Mouse (Mus musculus) midbrain, embryonic 16.5 days (tissue): ENCODE data around the gene Mettl23. TPM values are rescaled to one million over a fixed set of nuclear protein-coding genes. Genes with fewer than 3 reads are reported as not detected.
"Not testable (repeated sequence)": the region's sequence is repeated elsewhere in the genome, so short reads cannot be mapped to it uniquely, and the experiment has no call there.

Experiments
- ATAC-seq: fragments of 200-750 bp; cut with Nextera tagmentation; 2 replicates; pipeline ENCODE4 v1.8.0; 2017; ENCODE audit warnings: moderate TSS enrichment
- H3K27ac ChIP-seq: fragments of 300-500 bp; sonication (generic); 2 replicates; pipeline ENCODE4 v1.5.1; 2014; ENCODE audit warnings: mild to moderate bottlenecking, low read length, mixed read lengths
- H3K27me3 ChIP-seq: fragments of 300-500 bp; sonication (generic); 2 replicates; pipeline ENCODE4 v1.6.1; 2014; ENCODE audit warnings: low read depth, low read length, mixed read lengths; ENCODE audit not compliant: control insufficient read depth, insufficient read depth
- H3K36me3 ChIP-seq: fragments of 300-500 bp; sonication (generic); 2 replicates; pipeline ENCODE4 v1.6.1; 2014; ENCODE audit warnings: mild to moderate bottlenecking, low read length, moderate library complexity, mixed read lengths; ENCODE audit not compliant: control insufficient read depth, insufficient read depth
- H3K4me1 ChIP-seq: fragments of 300-500 bp; sonication (generic); 2 replicates; pipeline ENCODE4 v1.6.1; 2014; ENCODE audit warnings: mild to moderate bottlenecking, low read length, mixed read lengths; ENCODE audit not compliant: control insufficient read depth, insufficient read depth
- H3K4me2 ChIP-seq: fragments of 300-500 bp; sonication (generic); 2 replicates; pipeline ENCODE4 v1.6.1; 2014; ENCODE audit warnings: mild to moderate bottlenecking, low read length, mixed read lengths
- H3K4me3 ChIP-seq: fragments of 300-500 bp; sonication (generic); 2 replicates; pipeline ENCODE4 v1.5.1; 2014; ENCODE audit warnings: low read depth, mild to moderate bottlenecking, low read length, moderate library complexity, mixed read lengths
- H3K9ac ChIP-seq: fragments of 300-500 bp; sonication (generic); 2 replicates; pipeline ENCODE4 v1.6.1; 2014; ENCODE audit warnings: low read depth, low read length, mixed read lengths
- H3K9me3 ChIP-seq: fragments of 300-500 bp; sonication (generic); replicated peaks from 2 replicates; pipeline ENCODE4 v1.6.1; 2014; ENCODE audit warnings: mild to moderate bottlenecking, low read length, mixed read lengths; ENCODE audit not compliant: control insufficient read depth, poor library complexity, severe bottlenecking
- WGBS: fragments of 180-500 bp; shearing (Covaris S2); extraction: QIAGEN DNeasy Blood & Tissue Kit; methylation state at CpG from one replicate; pipeline ENCODE4 v1.1.7; 2014; 5-methylcytosine and 5-hydroxymethylcytosine counted together
- polyA plus RNA-seq: library from polyadenylated mRNA; unstranded; fragments of >200 nt; fragmentation: Nextera tagmentation; extraction: Ambion mirVana; gene quantifications from 2 replicates; pipeline ENCODE4 v1.2.1, GENCODE M21; 2015

Mettl23 gene
- polyA plus RNA-seq, 1 experiment from 2014 or later: 67.4 TPM

DNA sequence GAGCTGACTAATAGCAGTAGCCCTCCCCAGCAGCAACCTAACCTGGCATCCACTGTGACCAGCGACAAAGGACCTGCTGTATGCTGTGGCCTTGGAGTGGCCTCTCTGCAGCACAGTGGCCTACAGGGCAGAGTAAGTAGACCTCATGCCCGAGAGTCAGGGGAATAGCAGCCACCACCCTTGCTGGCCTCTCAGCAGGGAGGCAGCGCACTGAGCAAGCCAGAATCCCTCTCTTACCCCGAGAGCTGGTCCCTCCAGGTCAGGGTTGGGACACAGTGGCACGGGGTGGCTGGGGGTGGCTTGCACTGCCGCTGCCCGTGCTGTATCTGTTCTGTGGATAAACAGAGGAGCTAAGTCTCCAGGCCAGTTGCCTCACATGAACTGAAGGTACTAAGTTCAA lies 3.5 kb upstream of the Mettl23 start:
- Histone ChIP-seq H3K27ac (no peak overlapping the region), H3K4me1 (peaks cover 36% of the 10 kb centered on the region), H3K27me3 (no peaks in the 10 kb centered on the region), H3K36me3 (peaks cover 24% of the 10 kb centered on the region), H3K4me3 (no peak overlapping the region), H3K9ac (no peak overlapping the region), H3K4me2 (peak overlapping the region; percentile 4; the same call in 1 of the 2 replicates), H3K9me3 (no peaks in the 10 kb centered on the region)
- WGBS: 76% methylated on average over 7 of the region's 7 CpGs
- ATAC-seq: no peak

DNA sequence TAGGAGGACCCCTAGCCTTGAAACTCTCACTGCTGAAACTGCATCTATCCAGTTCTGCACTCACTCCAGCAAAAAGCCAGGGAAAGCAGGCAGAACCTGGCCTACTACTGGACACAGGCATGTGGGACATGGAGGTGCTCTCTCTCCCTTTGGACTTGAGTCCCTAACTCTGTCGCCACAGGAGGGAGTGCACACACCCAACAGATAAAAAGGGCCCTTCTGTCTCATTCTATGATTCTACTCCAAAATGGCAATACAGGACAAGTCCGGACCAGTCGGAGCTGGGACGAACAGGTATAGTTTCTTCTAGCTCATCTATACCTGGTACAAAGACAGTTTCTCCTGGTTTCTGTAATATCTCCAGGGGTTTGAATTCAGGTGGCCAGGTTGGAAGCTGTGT lies 2.3 kb upstream of the Mettl23 start:
- WGBS: 80% methylated on average over 4 of the region's 4 CpGs
- H3K36me3 ChIP-seq: peaks cover 21% of the 10 kb centered on the region
- no peaks in the 10 kb centered on the region for H3K27me3 ChIP-seq
- peaks cover 38% of the 10 kb centered on the region for H3K4me1 ChIP-seq
- H3K27ac ChIP-seq: no peak overlapping the region
- H3K9me3 ChIP-seq: no peaks in the 10 kb centered on the region
- no peak overlapping the region for H3K9ac ChIP-seq
- H3K4me2 ChIP-seq: peak overlapping the region; percentile 65
- no peak overlapping the region for H3K4me3 ChIP-seq
- no peak for ATAC-seq

DNA sequence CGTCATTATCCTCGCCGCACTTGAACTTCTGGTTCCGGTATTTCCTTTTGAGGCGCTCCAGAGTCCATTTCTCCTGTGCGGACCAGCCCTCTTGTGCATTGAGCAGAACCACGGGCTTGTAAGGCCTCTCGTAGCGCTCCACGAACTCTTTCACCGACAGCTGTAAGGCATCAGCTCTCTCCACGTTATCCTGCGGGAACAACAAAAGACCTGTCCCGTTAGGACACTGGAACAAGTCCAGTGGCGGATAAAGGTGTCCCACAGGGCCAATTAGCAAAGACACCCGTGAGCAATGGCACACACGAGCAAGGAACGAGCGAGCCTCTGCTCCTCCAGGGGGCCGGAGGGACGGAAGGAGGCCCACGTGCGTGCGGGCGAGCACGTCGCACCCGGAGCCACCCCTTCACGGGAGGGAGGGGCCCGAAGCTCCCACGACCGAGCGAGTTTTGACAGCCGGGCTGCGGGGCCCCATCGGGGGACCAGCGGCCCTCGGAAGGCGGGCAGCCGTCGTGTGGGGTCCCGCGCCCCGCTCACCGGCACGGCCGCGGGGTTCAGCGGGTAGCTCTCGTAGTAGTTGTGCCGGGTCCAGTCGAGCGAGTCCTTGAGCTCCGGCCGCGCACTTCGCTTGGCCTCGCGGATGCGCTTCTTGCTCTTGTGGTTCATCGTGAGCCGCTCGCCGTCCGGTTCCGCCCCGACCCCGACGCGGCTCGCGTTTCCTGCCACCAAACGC lies 382 bp upstream of the Mettl23 start:
- H3K9me3 ChIP-seq: no peaks in the 10 kb centered on the region
- WGBS: under 1% methylated on average over 71 of the region's 73 CpGs
- H3K4me1 ChIP-seq: peaks cover 38% of the 10 kb centered on the region
- H3K4me3 ChIP-seq: peak overlapping the region; percentile 84
- peaks cover 10% of the 10 kb centered on the region for H3K36me3 ChIP-seq
- H3K27me3 ChIP-seq: no peaks in the 10 kb centered on the region
- H3K4me2 ChIP-seq: peak overlapping the region; percentile 65
- peak; percentile 72 for ATAC-seq
- peak overlapping the region; percentile 97 for H3K27ac ChIP-seq
- H3K9ac ChIP-seq: peak overlapping the region; percentile 90

DNA sequence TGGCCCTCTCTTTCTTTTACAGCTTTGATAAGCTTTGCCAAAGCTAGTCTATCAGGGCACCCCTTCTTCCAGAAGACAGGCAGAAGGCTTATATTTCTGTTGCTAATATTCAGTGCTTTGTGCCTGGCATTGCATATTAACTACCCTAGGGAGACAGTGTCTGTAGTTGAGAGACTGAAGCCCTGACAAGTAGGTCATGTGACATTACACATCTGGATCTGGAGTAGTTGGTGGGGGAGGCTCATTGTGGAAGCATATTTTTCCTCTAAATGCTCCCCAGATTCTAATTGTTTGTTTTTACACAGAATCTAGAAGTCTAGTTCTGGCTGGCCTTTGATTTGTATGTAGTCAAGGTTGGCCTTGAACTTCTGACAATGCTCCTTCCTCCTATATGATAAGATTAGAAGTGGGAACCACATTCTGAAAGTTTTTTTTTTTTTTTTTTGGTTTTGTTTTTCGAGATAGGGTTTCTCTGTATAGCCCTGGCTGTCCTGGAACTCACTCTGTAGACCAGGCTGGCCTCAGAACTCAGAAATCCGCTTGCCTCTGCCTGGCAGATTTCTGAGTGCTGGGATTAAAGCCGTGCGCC lies 3.6 kb downstream of the Mettl23 start:
- 64% methylated on average over 4 of the region's 4 CpGs for WGBS
- no peak for ATAC-seq
- no peak overlapping the region for H3K4me2 ChIP-seq
- H3K27me3 ChIP-seq: no peaks in the 10 kb centered on the region
- H3K9me3 ChIP-seq: no peaks in the 10 kb centered on the region
- no peak overlapping the region for H3K27ac ChIP-seq
- H3K36me3 ChIP-seq: 0 out of 2 replicates have a peak, but pooled peaks cover 3% of the 10 kb centered on the region
- H3K4me3 ChIP-seq: no peak overlapping the region
- H3K9ac ChIP-seq: no peak overlapping the region
- peaks cover 30% of the 10 kb centered on the region for H3K4me1 ChIP-seq

DNA sequence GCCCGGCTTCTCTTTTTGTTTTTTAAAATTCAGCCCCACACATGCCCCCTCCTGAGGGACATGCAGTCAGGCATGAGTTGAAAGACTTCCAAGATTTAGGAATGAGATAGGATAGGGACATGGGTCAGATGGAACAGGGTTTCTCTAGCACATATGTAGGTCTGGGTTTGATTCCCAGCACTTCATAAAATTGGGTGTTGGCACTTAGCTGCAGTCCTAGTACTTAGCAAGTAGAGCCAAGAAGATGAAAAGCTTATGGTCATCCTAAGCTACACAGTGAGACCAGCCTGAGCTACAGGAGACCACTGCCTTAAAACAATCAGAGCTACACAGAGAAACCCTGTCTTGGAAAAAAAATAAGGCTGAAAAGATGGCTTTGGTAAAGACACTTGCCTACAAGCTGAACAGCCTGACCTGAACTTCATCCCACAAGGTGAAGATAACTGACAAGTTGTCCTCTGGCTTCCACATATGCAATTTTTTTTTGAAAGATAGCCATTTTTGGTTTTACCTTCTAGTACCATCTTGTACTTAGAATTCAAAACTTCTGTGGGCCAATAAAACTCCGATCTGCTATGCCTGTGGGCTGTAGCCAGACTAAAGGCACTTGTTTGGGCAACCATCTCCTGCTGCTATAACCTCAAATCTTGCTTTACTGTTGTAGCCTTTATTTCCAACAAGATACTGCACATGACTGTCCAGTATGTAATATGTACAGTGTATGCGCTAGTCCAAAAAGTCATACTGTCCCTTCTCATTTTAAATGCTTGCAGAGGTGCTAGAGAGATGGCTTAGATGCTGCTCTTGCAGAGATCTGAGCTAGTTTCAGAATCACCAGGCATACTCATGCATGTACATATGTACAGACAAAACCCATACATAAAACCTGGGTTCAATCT lies 4.4 kb downstream of the Mettl23 start:
- no peak overlapping the region for H3K4me2 ChIP-seq
- H3K9me3 ChIP-seq: no peaks in the 10 kb centered on the region
- peaks cover 25% of the 10 kb centered on the region for H3K4me1 ChIP-seq
- no peak for ATAC-seq
- H3K27me3 ChIP-seq: no peaks in the 10 kb centered on the region
- 0 out of 2 replicates have a peak, but pooled peaks cover 3% of the 10 kb centered on the region for H3K36me3 ChIP-seq
- no peak overlapping the region for H3K27ac ChIP-seq
- 73% methylated on average over 3 of the region's 3 CpGs for WGBS
- H3K9ac ChIP-seq: no peak overlapping the region
- no peak overlapping the region for H3K4me3 ChIP-seq

DNA sequence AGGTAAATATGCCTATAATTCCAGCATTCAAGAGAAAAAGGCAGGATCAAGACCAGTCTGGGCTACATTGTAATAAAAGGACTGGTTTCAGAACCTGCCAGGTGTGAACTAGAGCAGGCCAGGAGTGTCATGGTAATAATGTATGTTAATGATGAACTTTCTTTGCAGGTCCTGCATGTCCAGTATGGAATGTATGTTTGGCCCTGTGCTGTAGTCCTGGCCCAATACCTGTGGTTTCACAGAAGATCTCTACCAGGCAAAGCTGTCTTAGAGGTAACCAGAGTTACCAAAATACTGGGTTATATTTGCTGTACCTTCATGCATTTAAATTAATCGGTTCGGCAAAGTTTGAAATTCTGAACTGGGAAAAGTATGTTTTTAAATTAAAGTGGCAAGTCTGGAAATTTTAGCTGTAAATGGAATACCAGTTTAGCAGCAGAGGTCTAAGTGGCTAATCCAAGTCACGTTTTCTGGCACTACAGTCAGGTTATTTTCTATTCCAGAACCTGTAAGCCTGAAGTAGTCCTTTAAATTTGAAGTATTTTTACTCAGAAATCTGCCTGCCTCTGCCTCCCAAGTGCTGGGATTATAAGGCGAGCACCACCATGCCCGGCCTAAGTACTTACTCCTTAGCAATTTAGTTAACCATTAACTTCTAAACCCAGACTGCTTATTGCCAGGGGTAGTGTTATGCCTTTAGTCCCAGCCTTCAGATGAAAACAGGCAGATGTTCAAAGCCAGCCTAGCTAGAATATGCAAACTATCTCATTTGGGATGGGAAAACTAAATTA lies 5.2 kb downstream of the Mettl23 start:
- Histone ChIP-seq H3K27ac (no peak overlapping the region), H3K9me3 (no peaks in the 10 kb centered on the region), H3K36me3 (0 out of 2 replicates have a peak, but pooled peaks cover 3% of the 10 kb centered on the region), H3K9ac (no peak overlapping the region), H3K4me3 (no peak overlapping the region), H3K4me1 (peaks cover 25% of the 10 kb centered on the region), H3K4me2 (no peak overlapping the region), H3K27me3 (no peaks in the 10 kb centered on the region)
- 86% methylated on average over 5 of the region's 5 CpGs for WGBS
- ATAC-seq: no peak

DNA sequence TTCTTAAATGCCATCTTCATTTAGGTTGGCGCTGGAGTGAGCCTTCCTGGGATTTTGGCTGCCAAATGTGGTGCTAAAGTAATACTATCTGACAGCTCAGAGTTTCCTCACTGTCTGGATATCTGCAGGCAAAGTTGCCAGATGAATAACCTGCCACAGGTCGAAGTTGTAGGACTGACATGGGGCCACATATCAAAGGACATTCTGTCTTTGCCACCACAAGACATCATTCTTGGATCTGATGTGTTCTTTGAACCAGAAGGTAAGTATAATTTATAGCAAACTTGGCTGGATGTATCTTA lies 5.8 kb downstream of the Mettl23 start:
- H3K4me3 ChIP-seq, H3K27ac ChIP-seq, H3K36me3 ChIP-seq, H3K9ac ChIP-seq, H3K4me2 ChIP-seq, ATAC-seq, H3K9me3 ChIP-seq, H3K27me3 ChIP-seq: not testable (repeated sequence)
- H3K4me1 ChIP-seq: peaks cover 24% of the 10 kb centered on the region
- WGBS: 76% methylated on average over 2 of the region's 2 CpGs

DNA sequence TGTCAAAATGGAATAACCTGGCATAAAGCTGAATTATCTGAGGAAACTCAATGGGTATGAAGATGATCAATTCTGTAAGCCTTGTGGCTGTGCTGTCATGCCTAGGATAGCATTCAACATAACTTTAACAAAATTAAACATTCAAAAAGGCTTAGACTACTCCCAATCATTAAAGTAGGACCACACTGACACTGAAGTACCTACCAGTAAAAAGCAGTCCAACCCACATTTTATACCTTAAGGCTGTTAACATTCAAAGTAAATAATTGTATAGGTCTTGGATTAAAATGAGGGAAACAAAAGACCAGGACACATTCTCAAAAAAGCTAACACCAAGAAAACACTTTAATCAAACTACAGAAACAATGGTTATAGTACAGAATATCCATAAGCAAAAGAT lies 6.5 kb downstream of the Mettl23 start:
- Histone ChIP-seq H3K27ac (no peak overlapping the region), H3K4me2 (no peak overlapping the region), H3K27me3 (no peaks in the 10 kb centered on the region), H3K36me3 (0 out of 2 replicates have a peak, but pooled peaks cover 3% of the 10 kb centered on the region), H3K9ac (no peak overlapping the region), H3K4me3 (no peak overlapping the region), H3K4me1 (peaks cover 23% of the 10 kb centered on the region), H3K9me3 (no peaks in the 10 kb centered on the region)
- ATAC-seq: no peak
